Mouse (Mus musculus) left cerebral cortex, adult 18-20 months (tissue): ENCODE measurements around the gene Grpel1. TPM values are rescaled to one million over a fixed set of nuclear protein-coding genes. Genes with fewer than 3 reads are reported as not detected.

Source experiments
- DNase-seq, 2 experiments: peaks; one replicate each; pipeline ENCODE4 v3.0.0; 2021 to 2022; ENCODE audit warnings: low spot score in 2 of 2, mixed read lengths in 1 of 2
- long read RNA-seq, 2 experiments: library from polyadenylated mRNA; stranded (forward); transcript quantifications; one replicate each; pipeline ENCODE4 v2.0.0; 2021
- total RNA-seq, 2 experiments: library from RNA; stranded (reverse); gene quantifications; 2 replicates each; pipeline ENCODE4 v1.2.3; 2021

Grpel1 gene
- total RNA-seq: 10 to 100 TPM; 22.8 to 24.0 TPM
- long read RNA-seq, experiment 1, transcript Grpel1-201 (4 exons, 3,528 nt): major isoform, 104 of 105 reads
- long read RNA-seq, experiment 1, partial matches to known transcripts: 0 of 105 reads
- long read RNA-seq, experiment 1, other reads (novel, unspliced or antisense): 1 of 105 reads
- long read RNA-seq, experiment 2, transcript Grpel1-201 (4 exons, 3,528 nt): major isoform, 100 of 102 reads
- long read RNA-seq, experiment 2, partial matches to known transcripts: 2 of 102 reads
- long read RNA-seq, experiment 2, other reads (novel, unspliced or antisense): 0 of 102 reads

DNA sequence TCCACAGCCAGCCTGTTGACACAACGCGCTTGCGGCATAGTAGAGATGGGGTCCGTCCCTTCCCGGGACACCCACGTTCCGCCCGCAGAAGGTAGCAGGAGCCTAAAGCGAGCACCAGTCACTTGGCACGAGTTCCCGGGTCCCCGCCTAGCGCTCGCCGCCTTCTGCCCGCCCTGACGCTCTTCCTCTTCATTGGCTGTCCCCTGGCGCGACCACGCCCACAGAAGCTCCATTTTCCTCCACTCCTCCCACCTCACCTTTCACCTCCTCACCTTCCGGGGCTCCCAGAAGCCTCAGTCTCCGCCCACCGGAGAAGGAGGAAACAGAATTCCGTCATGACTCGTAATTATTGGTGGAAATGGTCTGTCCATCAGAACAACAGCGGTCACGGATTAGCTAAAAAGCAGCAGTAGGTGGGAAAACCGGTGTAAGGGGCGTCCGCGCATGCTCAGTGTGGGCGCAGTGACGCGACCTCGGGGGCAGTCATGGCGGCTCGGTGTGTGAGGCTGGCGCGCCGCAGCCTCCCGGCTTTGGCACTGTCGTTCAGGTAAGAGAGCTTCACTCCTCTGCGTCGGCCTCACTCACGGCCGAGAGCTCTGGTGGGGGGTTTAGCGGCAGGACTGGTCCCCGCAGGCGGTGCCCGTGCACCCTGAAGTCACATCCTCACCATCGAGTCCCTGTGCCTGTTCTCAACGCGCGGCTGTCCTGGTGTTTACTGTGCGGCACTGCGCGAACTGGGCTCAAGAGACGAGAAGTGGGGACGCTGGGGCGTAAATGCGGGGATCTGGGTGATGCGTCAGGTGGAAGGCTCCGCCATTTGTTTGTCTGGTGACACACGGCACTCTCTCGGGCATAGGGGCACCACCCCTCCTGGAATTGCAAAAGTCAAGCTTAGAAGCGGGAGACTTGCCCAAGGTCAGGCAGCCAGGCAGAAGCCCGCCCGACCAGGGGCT lies at the start of gene Grpel1:
Gene Grpel1, plus strand, starts transcription at position 290 of the 953 bp plus-strand sequence.
- DNase-seq: peak; percentile 97 to 98

DNA sequence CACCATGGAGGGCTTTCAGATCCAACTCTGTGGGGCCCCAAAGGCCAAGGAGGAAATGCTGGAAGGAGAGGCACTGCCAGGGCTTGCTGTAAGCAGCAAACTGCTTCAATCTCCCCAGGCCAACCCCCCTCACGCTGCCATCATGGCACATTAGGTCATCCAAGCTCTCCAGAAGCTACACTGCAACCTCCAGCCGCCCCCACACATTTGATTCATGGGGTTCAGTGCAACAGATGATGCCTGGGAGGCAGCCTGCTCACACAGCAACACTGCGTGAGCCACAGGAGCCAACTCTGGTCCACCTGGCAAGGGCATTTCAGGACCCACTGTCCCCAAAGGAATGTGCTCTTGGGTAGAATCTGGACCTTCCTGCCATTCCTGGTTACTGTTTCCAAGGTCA lies 44.9 kb upstream of the Grpel1 start:
- no peak for DNase-seq

GRCm38 (mm10) chr5:36422689-36423088 lies 42.1 kb upstream of the Grpel1 start:
- no peak for DNase-seq

- no peak for DNase-seq
Observed at GRCm38 (mm10) chr5:36424676-36425075, 40.1 kb upstream of the Grpel1 start.

DNA sequence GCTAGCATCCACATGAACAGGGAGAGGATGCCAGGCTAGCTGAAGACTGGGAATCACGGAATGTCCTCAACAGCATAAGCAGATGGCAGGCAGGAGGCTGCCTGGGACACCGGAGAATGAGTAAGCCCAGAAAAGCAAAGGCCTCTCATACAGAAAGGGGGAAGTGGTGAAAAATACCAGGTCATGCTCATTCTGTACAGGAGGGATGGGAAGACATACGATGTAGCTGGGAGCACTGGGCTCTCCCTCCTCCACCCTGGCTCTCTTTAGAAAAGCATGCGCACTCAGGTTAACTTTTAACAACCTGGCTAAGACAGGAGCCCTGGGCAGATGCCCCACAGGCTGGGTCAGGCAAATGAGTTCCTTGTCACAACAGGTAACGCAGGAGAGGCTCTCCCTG lies 38.4 kb upstream of the Grpel1 start:
- peak; percentile 53 to 55 for DNase-seq

DNA sequence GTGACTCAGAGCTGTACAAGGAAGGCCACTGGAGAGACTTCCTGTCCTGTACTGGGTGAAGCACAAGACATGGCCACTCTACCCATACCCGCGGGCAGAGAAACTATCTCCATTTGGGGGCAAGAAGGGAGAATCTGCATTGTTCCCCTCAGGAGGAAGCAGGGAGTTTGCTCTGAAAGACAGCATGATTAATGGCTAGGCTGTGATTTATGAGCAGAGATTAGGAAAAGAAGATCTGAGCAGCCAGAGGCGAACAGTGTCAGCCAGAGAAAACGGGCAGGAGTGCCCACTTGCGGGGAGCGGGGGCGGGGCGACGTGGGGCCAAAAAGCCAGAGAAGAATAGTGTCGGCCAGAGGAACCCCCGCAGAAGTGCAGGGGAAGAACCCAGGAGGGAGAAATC lies 37.0 kb upstream of the Grpel1 start:
- DNase-seq: no peak

- no peak for DNase-seq
Observed at GRCm38 (mm10) chr5:36429551-36429950, 35.2 kb upstream of the Grpel1 start.

DNA sequence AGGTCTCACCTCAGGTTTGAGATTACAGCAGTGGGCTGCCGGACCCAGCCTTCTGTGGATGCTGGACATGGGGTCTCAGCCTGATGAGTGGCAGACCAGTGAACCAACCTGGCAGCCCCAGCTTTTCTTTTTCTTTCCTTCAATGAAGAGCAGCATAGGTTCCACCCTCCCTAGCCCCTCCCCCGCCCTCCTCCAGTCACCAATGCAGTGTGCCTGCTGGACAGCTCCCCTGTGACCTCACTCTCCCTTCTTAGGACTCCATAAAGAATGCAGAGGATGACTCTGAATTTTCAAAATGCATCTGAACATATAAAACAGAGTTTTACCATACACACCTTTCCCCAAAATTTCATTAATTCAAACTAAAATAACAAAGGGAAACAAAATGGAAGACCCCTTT lies 33.1 kb upstream of the Grpel1 start:
- DNase-seq: no peak

DNA sequence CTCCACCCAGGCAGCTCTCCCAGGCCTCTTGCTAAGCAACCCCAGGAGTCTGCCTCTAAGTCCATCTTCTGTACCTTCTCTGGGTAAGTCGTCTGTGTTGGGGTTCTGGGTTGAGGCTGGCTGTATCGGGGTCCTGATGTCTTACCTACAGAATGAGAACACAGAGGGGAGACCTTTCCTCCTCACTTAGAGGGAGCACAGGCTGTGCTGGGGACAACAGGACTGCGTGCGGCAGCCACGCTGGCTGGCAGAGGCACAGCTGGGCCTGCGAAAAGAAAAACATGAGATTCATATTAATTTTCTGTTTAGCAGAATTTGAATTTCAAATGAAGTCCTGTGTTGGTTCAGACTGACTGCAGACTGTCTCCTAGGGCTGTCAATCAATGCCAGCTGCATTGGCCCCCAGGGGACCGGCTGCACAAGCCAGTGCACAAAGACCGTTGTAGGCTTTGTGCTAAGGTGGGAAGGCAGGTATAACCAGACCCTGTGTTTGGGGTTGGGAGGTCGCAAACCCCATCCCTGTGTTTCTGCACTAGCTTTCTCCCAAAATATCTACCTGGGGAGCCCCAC lies 30.3 kb upstream of the Grpel1 start:
- no peak for DNase-seq

GRCm38 (mm10) chr5:36436858-36437257 lies 27.9 kb upstream of the Grpel1 start:
- DNase-seq: no peak

GRCm38 (mm10) chr5:36440741-36441140 lies 24.1 kb upstream of the Grpel1 start:
- no peak for DNase-seq

GRCm38 (mm10) chr5:36444611-36445010 lies 20.2 kb upstream of the Grpel1 start:
- no peak for DNase-seq

DNA sequence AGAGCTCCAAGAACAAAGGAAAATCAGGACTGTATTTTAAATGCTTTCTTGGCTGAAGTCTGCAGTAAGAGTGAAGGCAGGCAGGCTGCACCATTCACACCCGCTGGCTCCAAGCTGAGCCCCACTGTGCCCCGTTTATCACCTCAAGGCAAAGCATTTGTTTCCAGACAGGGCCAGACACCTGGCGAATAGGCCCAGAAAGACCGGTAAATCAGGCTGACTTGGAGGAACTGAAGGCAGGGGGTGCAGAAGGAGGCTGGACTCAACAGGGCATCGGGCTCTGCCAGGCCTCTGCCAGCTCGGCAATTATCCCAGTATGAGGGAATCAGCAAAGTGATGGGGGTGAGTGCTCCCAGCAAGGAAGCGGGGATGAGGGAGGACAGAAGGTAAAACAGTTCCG lies 19.8 kb upstream of the Grpel1 start:
- no peak for DNase-seq

- DNase-seq: no peak
Observed at GRCm38 (mm10) chr5:36446166-36446890, 18.5 kb upstream of the Grpel1 start.

DNA sequence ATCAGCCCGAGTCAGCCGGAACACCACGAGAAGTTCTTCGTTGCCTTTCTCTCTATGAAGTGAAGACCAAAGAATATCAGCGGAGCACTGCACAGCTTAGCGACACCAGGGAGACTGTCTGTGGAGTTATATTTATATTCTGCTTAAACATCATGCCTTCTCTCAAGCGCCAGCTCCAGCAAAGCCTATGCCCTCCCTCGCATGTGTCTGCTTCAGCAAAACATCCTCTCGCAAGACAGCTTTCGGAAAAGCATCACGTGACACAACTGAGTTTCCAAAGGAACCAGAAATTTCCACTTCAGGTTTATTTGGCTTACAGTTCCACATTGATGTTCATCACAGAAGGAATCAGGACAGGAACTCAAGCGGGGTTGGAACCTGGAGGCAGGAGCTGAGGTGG lies 16.9 kb upstream of the Grpel1 start:
- DNase-seq: no peak

GRCm38 (mm10) chr5:36449710-36450358 lies 15.0 kb upstream of the Grpel1 start:
- no peak for DNase-seq

GRCm38 (mm10) chr5:36451119-36451518 lies 13.7 kb upstream of the Grpel1 start:
- DNase-seq: no peak

GRCm38 (mm10) chr5:36451872-36452389 lies 12.9 kb upstream of the Grpel1 start:
- no peak for DNase-seq

DNA sequence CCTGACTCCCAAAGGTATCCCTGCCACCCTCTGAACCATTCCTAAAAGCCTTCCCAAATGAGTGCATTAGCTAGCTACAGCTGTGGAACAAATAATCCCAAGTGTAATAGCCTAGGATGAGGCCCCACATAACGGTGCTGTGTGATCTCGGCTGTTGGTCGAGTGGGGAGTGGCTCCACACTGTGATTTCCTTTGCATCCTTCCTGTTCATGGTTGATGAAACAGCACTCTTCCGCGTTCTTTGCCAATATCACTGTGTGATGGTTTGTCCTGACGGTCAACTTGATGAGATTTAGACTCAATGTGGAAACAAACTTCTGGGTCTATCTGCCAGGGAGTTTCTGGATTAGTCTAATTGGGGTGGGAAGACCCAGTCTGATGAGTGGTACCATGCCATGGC lies 12.0 kb upstream of the Grpel1 start:
- no peak for DNase-seq

- peak; percentile 11 to 37 for DNase-seq
Observed at GRCm38 (mm10) chr5:36457706-36458105, 7.1 kb upstream of the Grpel1 start.
